Mouse (Mus musculus): ENCODE results near the gene Sctr. TPM values are rescaled to one million over a fixed set of nuclear protein-coding genes. Genes with fewer than 3 reads are reported as not detected.

The Sctr gene
- polyA plus RNA-seq (2017; shearing (Covaris generic)): under 1 TPM in 1 of 2 experiments, not detected in 1; 0.16 TPM

GRCm38 (mm10) chr1:120006844-120007790 lies at the start of gene Sctr:
Gene Sctr, plus strand, starts transcription at chr1:120006894.

GRCm38 (mm10) chr1:119996798-119997581 lies 9.7 kb upstream of the Sctr start, which contains the start of gene Cfap221:
Gene Cfap221, minus strand, starts transcription at chr1:119997234.

DNA sequence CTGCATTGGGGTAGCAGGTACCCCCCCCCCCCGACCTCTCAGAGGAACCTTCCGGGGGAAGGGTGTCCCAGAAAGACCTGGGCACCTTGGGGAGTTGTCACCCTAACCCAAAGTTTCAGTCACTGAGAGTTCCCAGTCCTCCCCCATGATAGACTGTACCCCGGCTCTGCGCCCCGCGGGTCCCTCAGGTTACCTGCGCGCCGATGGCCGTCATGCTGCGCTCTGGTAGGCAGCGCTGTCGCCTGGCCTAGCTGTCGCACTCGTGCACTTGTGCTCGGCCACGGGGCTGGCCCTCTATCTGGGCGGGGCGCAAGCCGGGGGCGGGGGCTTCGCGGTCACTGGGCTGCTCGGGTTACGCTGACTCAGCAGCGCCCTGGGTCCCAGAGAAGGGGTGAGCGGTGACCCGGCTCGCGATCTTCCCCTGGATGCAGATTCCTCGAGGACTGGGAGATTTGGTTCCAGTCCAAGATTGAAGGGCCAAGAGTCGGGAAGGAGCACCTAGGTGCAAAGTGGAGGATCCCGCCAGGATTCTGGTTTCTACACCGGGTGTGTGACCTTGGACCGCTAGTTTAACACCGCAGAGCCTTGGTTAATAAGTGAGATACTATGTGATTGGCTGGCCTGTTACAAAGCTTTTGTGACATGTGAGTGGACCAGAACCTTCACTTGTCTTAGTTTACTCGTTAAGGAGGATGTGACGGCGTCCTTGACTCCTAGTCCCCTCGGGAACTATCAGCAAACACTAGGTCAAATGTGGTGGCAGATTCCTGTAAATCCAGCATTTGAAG lies 67.0 kb downstream of the Sctr start, which contains the start of gene Tmem37:
TSS of gene Tmem37 (minus strand) at position 556 of the 788 bp plus-strand sequence.

Other genes with a start within 250 kb of the Sctr start
- 10 to 100 TPM; 17.0 to 25.3 TPM for gene Ptpn4, start 169.3 kb upstream of the Sctr start, polyA plus RNA-seq (2017; shearing (Covaris generic))
- 1 to 10 TPM; 3.6 to 5.8 TPM for gene Tmem177, start 93.7 kb upstream of the Sctr start, polyA plus RNA-seq (2017; shearing (Covaris generic))
- not detected for gene Cfap221, start 9.7 kb upstream of the Sctr start, polyA plus RNA-seq (2017; shearing (Covaris generic))
- 1 to 10 TPM; 1.6 to 6.0 TPM for gene Tmem37, start 67.2 kb downstream of the Sctr start, polyA plus RNA-seq (2017; shearing (Covaris generic))
- gene Dbi, start 114.2 kb downstream of the Sctr start, polyA plus RNA-seq (2017; shearing (Covaris generic)): 100 to 1,000 TPM; 153 to 186 TPM
- gene 3110009E18Rik, start 114.3 kb downstream of the Sctr start, polyA plus RNA-seq (2017; shearing (Covaris generic)): 10 to 100 TPM; 18.0 to 22.5 TPM